Mouse (Mus musculus) heart, postnatal 0 days (tissue): ENCODE results near the gene Gtf2i. TPM values are rescaled to one million over a fixed set of nuclear protein-coding genes. Genes with fewer than 3 reads are reported as not detected.

Experiments used
- ATAC-seq: fragments of 200-750 bp; cut with Nextera tagmentation; 2 replicates; pipeline ENCODE4 v1.8.0; 2017; ENCODE audit warnings: low read depth, moderate number of reproducible peaks, moderate library complexity; ENCODE audit not compliant: insufficient read depth
- DNase-seq: peaks from one replicate; pipeline ENCODE4 v3.0.0-alpha.2; 2016; ENCODE audit warnings: low spot score
- H3K27ac ChIP-seq: fragments of 300-500 bp; sonication (generic); 2 replicates; pipeline ENCODE4 v1.5.1; 2014; ENCODE audit warnings: low read depth, mild to moderate bottlenecking
- H3K27me3 ChIP-seq: fragments of 300-500 bp; sonication (generic); 2 replicates; pipeline ENCODE4 v1.6.1; 2014; ENCODE audit warnings: low read length, mixed read lengths; ENCODE audit not compliant: control insufficient read depth, insufficient read depth
- H3K36me3 ChIP-seq: fragments of 300-500 bp; sonication (generic); replicated peaks from 2 replicates; pipeline ENCODE4 v1.6.1; 2014; ENCODE audit warnings: low read length, mixed read lengths; ENCODE audit not compliant: control insufficient read depth, insufficient read depth
- H3K4me1 ChIP-seq: fragments of 300-500 bp; sonication (generic); 2 replicates; pipeline ENCODE4 v1.6.1; 2014; ENCODE audit warnings: antibody characterized with exemption; ENCODE audit not compliant: control insufficient read depth, insufficient read depth
- H3K4me2 ChIP-seq: fragments of 300-500 bp; sonication (generic); 2 replicates; pipeline ENCODE4 v1.6.1; 2014; ENCODE audit warnings: low read depth, mild to moderate bottlenecking, low read length, moderate library complexity
- H3K4me3 ChIP-seq: fragments of 300-500 bp; sonication (generic); 2 replicates; pipeline ENCODE4 v1.5.1; 2014; ENCODE audit warnings: low read depth, low read length
- H3K9ac ChIP-seq: fragments of 300-500 bp; sonication (generic); replicated peaks from 2 replicates; pipeline ENCODE4 v1.6.1; 2014; ENCODE audit warnings: low read depth, low read length, mixed read lengths
- H3K9me3 ChIP-seq: fragments of 300-500 bp; sonication (generic); replicated peaks from 2 replicates; pipeline ENCODE4 v1.6.1; 2016; ENCODE audit warnings: low read length; ENCODE audit not compliant: control insufficient read depth
- CTCF ChIP-seq: IDR thresholded peaks from 2 replicates; pipeline ENCODE4 v1.5.1; 2016; ENCODE audit warnings: antibody characterized with exemption, control low read depth, low read depth
- EP300 ChIP-seq: IDR thresholded peaks from 2 replicates; pipeline ENCODE4 v1.6.1; 2016; ENCODE audit warnings: antibody characterized with exemption, low read depth
- WGBS: fragments of 180-500 bp; shearing (Covaris S2); extraction: QIAGEN DNeasy Blood & Tissue Kit; methylation state at CpG from one replicate; pipeline ENCODE4 v1.1.7; 2014; 5-methylcytosine and 5-hydroxymethylcytosine counted together
- polyA plus RNA-seq: library from polyadenylated mRNA; unstranded; fragments of >200 nt; fragmentation: Nextera tagmentation; extraction: Ambion mirVana; gene quantifications from 2 replicates; pipeline ENCODE4 v1.2.1, GENCODE M21; 2015
- total RNA-seq: library from RNA; depleted of rRNA; stranded (reverse); fragments of >200 nt; gene quantifications from 2 replicates; pipeline ENCODE4 v1.2.3, GENCODE M21; 2014; ENCODE audit warnings: low replicate concordance

Gtf2i gene
- total and polyA plus RNA-seq, 2 experiments from 2014 or later, result 81.9 to 97.1 TPM

DNA sequence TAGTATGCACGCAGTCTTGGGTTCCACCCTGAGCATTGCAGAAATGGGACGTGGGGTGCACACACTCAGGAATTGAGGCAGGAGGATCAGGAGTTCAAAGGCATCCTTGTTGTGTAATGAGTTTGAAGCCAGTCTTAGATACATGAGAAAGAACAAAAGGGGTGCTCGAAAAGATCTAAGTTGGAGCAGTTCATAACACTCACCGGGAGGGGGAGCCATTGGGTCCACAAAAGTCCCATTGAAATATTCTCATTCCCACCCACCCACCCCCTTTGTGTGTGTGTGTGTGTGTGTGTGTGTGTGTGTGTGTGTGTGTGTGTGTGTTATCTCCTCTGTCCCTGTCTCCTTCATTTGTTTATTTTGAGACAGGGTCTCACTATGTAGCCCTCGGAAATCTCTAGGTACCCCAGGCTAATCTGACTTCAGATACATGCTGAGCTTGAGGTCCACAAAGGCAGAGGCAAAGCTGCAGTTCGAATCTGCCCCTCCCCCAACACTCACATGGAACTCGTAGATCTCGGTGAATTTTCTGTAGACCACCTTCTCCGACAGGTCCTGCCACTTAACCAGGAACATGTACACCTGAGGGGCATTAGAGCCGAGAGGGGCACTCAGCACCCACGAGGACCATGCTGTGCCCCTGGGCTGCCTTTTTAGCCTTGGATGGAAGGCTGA, 86.8 kb downstream of the Gtf2i start:
- Histone ChIP-seq H3K4me1 (peaks cover 14% of the 10 kb centered on the region; the same call in 1 of the 2 replicates), H3K27me3 (peaks cover 1% of the 10 kb centered on the region), H3K36me3 (no peaks in the 10 kb centered on the region), H3K4me2 (no peak overlapping the region), H3K9ac (no peak overlapping the region), H3K27ac (no peak overlapping the region), H3K9me3 (no peaks in the 10 kb centered on the region), H3K4me3 (no peak overlapping the region)
- TF ChIP-seq EP300, result no peak
- peak; percentile 35; the same call in 1 of the 2 replicates for TF ChIP-seq CTCF
- no peak for ATAC-seq
- peak; percentile 43 for DNase-seq
- WGBS, result 37% methylated on average over 11 of the region's 11 CpGs

DNA sequence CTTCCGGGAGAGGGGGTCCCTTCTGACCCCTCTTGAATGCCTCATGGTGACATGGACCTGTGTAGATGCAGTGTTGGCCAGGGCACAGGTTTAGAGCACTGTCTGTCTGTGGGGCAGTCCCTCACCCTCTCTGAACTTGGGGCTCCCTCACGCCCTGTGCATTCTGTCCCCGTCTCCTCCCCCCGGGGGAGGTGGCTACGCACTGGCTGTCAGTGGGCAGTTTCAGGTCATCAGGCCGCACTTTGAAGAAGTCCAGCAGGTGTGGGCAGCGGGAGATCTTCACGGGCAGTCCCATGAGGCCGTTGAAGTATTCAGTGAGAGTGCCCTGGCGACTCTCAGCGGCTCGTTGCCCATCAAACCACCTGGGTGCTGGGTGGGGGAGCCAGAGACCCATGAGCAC, 87.6 kb downstream of the Gtf2i start:
- Histone ChIP-seq H3K4me1 (0 out of 2 replicates have a peak, but pooled peaks cover 6% of the 10 kb centered on the region), H3K4me3 (no peak overlapping the region), H3K27me3 (peaks cover 9% of the 10 kb centered on the region), H3K27ac (no peak overlapping the region), H3K36me3 (no peaks in the 10 kb centered on the region), H3K4me2 (no peak overlapping the region), H3K9me3 (no peaks in the 10 kb centered on the region), H3K9ac (no peak overlapping the region)
- TF ChIP-seq CTCF (no peak), EP300 (no peak)
- DNase-seq, result no peak
- WGBS, result 56% methylated on average over 12 of the region's 12 CpGs
- no peak for ATAC-seq

DNA sequence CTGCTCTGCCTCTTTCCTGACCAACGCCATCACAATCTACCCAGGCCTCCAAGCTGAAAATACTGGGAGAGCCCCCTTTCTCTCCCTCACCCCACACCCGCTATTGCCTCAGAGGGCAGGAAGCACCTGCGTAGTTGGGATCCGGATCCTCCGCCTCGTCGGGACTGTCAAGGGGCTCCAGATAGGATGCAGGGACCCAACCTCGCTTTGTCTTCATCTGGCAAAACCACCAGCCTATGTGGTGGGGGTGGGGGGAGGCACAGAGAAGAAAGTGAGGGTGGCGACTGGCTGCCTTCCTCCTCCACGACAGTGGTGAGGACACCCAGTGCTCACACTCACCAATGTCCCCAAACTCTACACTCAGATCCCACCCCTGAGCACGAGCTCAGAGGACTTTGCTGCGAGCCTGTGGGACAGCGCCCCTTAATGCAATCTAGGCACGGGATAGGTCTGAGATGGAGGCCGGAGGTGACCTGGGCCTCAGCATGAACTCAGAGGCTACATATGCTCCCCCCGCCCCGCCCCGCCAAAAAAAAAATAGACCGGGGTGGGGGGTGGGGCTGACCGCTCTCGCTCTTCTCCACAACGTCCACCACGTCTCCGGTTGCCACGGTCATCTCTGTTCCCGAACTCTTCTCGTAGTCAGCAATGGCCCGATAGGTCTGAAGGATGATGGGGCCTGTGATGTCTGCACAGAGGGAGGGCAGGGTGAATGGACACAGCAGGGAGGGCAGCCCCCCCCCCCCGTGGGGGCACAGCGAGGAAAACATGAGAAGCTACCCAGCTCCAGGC, 89.3 kb downstream of the Gtf2i start:
- Histone ChIP-seq H3K4me1 (0 out of 2 replicates have a peak, but pooled peaks cover 6% of the 10 kb centered on the region), H3K27ac (no peak overlapping the region), H3K27me3 (peaks cover 11% of the 10 kb centered on the region), H3K4me2 (no peak overlapping the region), H3K9ac (no peak overlapping the region), H3K36me3 (no peaks in the 10 kb centered on the region), H3K4me3 (no peak overlapping the region), H3K9me3 (no peaks in the 10 kb centered on the region)
- DNase-seq (no peak), ATAC-seq (no peak)
- 70% methylated on average over 30 of the region's 30 CpGs for WGBS
- no peak for TF ChIP-seq CTCF

DNA sequence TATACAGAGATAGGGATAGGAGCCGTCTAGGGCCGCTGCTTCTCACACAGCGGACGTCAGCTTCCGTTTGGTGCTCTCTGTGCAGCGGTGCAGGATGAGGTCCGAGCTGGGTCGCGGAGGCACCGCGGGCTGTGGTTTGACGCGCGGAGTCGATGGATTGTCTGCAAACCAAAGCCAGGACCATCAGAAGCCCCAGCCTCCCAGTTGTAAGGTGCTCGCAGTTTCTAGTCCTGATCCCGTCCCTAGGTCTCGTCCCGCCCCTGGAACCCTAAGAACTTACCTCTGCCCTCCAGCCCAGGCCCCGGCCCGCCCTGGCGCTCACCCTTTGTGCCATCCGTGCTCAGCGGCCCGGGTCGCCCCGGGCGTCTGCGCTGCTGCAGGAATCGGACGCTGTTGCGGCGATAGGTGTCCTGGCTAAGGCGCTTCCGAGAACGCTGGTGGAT, 92.8 kb downstream of the Gtf2i start:
- no peak overlapping the region for H3K9ac ChIP-seq

DNA sequence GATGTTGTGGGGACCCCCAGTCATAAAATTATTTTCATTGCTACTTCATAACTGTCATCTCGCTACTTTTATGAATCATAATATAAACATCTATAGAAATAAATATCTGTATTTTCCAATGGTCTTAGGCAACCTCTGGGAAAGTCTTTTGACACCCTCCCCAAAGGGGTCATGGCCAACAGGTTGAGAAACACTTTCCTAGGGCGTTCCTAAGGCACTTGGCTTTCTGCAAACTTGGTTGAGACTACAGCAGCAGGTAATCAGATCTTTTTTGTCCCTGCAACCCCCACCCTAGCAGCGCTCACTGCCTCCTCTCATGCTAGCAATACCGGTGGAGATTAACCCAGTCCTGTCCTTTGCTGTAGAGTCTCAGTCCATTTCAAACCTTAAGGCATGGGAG, 93.3 kb downstream of the Gtf2i start:
- DNase-seq (no peak), ATAC-seq (no peak)
- H3K27me3 ChIP-seq, result peaks cover 11% of the 10 kb centered on the region
- no peaks in the 10 kb centered on the region for H3K9me3 ChIP-seq
- peak overlapping the region; percentile 24; the same call in 1 of the 2 replicates for H3K4me3 ChIP-seq
- TF ChIP-seq CTCF, result no peak
- peak overlapping the region; percentile 51 for H3K4me2 ChIP-seq
- H3K9ac ChIP-seq, result no peak overlapping the region
- 58% methylated on average over 4 of the region's 4 CpGs for whole genome bisulfite sequencing
- H3K27ac ChIP-seq, result no peak overlapping the region
- 0 out of 2 replicates have a peak, but pooled peaks cover 12% of the 10 kb centered on the region for H3K36me3 ChIP-seq
- H3K4me1 ChIP-seq, result no peaks in the 10 kb centered on the region

More for the DNA sequence above, 92.8 kb downstream of the Gtf2i start:
- Histone ChIP-seq H3K4me2 (peak overlapping the region; percentile 51), H3K27me3 (peaks cover 11% of the 10 kb centered on the region), H3K4me1 (no peaks in the 10 kb centered on the region), H3K27ac (no peak overlapping the region), H3K36me3 (0 out of 2 replicates have a peak, but pooled peaks cover 7% of the 10 kb centered on the region), H3K9me3 (no peaks in the 10 kb centered on the region), H3K4me3 (peak overlapping the region; percentile 24)
- ATAC-seq (no peak), DNase-seq (no peak)
- no peak for TF ChIP-seq CTCF
- TF ChIP-seq EP300, result no peak
- WGBS, result 5% methylated on average over 36 of the region's 36 CpGs
